Mouse (Mus musculus) hindbrain, embryonic 14.5 days (tissue): ENCODE data around the gene Ifng. TPM values are rescaled to one million over a fixed set of nuclear protein-coding genes. Genes with fewer than 3 reads are reported as not detected.

Source experiments
- ATAC-seq: fragments of 200-750 bp; cut with Nextera tagmentation; 2 replicates; pipeline ENCODE4 v1.8.0; 2017; ENCODE audit warnings: moderate number of reproducible peaks, mild to moderate bottlenecking, moderate TSS enrichment, moderate library complexity; ENCODE audit not compliant: low FRiP score
- DNase-seq: peaks from one replicate; pipeline ENCODE4 v3.0.0-alpha.2; 2015; ENCODE audit warnings: low spot score
- H3K27ac ChIP-seq: fragments of 300-500 bp; sonication (generic); 2 replicates; pipeline ENCODE4 v1.5.1; 2014; ENCODE audit warnings: mild to moderate bottlenecking, moderate library complexity
- H3K27me3 ChIP-seq: fragments of 300-500 bp; sonication (generic); 2 replicates; pipeline ENCODE4 v1.6.1; 2014; ENCODE audit warnings: mild to moderate bottlenecking, low read length, mixed read lengths; ENCODE audit not compliant: control insufficient read depth, insufficient read depth
- H3K36me3 ChIP-seq: fragments of 300-500 bp; sonication (generic); replicated peaks from 2 replicates; pipeline ENCODE4 v1.6.1; 2014; ENCODE audit not compliant: control insufficient read depth, insufficient read depth
- H3K4me1 ChIP-seq: fragments of 300-500 bp; sonication (generic); replicated peaks from 2 replicates; pipeline ENCODE4 v1.6.1; 2014; ENCODE audit warnings: antibody characterized with exemption, low read length, mixed read lengths; ENCODE audit not compliant: control insufficient read depth, insufficient read depth
- H3K4me2 ChIP-seq: fragments of 300-500 bp; sonication (generic); replicated peaks from 2 replicates; pipeline ENCODE4 v1.6.1; 2014; ENCODE audit warnings: mild to moderate bottlenecking, moderate library complexity
- H3K4me3 ChIP-seq: fragments of 300-500 bp; sonication (generic); replicated peaks from 2 replicates; pipeline ENCODE4 v1.5.1; 2014; ENCODE audit warnings: mild to moderate bottlenecking, low read length
- H3K9ac ChIP-seq: fragments of 300-500 bp; sonication (generic); 2 replicates; pipeline ENCODE4 v1.6.1; 2014
- H3K9me3 ChIP-seq: fragments of 300-500 bp; sonication (generic); 2 replicates; pipeline ENCODE4 v1.6.1; 2016; ENCODE audit warnings: low read length; ENCODE audit not compliant: control insufficient read depth
- WGBS: fragments of 180-500 bp; shearing (Covaris S2); extraction: QIAGEN DNeasy Blood & Tissue Kit; methylation state at CpG from one replicate; pipeline ENCODE4 v1.1.7; 2014; 5-methylcytosine and 5-hydroxymethylcytosine counted together
- polyA plus RNA-seq: library from polyadenylated mRNA; unstranded; fragments of >200 nt; fragmentation: Nextera tagmentation; extraction: Ambion mirVana; gene quantifications from 2 replicates; pipeline ENCODE4 v1.2.1, GENCODE M21; 2014

The Ifng gene
- polyA plus RNA-seq, 1 experiment from 2014 or later = not detected

DNA sequence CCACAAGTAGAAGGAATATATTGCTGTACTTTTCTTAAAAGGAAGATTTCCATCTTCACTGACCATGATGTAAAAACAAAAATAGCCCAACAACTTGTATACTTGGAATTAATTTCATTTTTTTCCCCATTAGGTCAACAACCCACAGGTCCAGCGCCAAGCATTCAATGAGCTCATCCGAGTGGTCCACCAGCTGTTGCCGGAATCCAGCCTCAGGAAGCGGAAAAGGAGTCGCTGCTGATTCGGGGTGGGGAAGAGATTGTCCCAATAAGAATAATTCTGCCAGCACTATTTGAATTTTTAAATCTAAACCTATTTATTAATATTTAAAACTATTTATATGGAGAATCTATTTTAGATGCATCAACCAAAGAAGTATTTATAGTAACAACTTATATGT is 4.2 kb downstream of the Ifng start:
- no peak overlapping the region for H3K4me3 ChIP-seq
- H3K4me2 ChIP-seq = no peak overlapping the region
- no peak overlapping the region for H3K9ac ChIP-seq
- no peak overlapping the region for H3K27ac ChIP-seq
- no peaks in the 10 kb centered on the region for H3K4me1 ChIP-seq
- H3K36me3 ChIP-seq = no peaks in the 10 kb centered on the region
- no peak for ATAC-seq
- H3K27me3 ChIP-seq = no peaks in the 10 kb centered on the region
- 93% methylated on average over 6 of the region's 6 CpGs for WGBS
- H3K9me3 ChIP-seq = no peaks in the 10 kb centered on the region
- no peak for DNase-seq

DNA sequence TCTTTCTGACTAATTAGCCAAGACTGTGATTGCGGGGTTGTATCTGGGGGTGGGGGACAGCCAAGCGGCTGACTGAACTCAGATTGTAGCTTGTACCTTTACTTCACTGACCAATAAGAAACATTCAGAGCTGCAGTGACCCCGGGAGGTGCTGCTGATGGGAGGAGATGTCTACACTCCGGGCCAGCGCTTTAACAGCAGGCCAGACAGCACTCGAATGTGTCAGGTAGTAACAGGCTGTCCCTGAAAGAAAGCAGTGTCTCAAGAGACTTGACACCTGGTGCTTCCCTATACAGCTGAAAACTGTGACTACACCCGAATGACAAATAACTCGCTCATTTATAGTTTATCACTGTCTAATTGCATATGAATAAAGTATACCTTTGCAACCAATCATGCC is 4.7 kb downstream of the Ifng start:
- H3K9ac ChIP-seq = no peak overlapping the region
- no peak overlapping the region for H3K4me3 ChIP-seq
- no peaks in the 10 kb centered on the region for H3K36me3 ChIP-seq
- H3K27me3 ChIP-seq = no peaks in the 10 kb centered on the region
- no peak overlapping the region for H3K4me2 ChIP-seq
- no peak overlapping the region for H3K27ac ChIP-seq
- DNase-seq = no peak
- no peak for ATAC-seq
- no peaks in the 10 kb centered on the region for H3K9me3 ChIP-seq
- 72% methylated on average over 8 of the region's 8 CpGs for WGBS
- no peaks in the 10 kb centered on the region for H3K4me1 ChIP-seq

DNA sequence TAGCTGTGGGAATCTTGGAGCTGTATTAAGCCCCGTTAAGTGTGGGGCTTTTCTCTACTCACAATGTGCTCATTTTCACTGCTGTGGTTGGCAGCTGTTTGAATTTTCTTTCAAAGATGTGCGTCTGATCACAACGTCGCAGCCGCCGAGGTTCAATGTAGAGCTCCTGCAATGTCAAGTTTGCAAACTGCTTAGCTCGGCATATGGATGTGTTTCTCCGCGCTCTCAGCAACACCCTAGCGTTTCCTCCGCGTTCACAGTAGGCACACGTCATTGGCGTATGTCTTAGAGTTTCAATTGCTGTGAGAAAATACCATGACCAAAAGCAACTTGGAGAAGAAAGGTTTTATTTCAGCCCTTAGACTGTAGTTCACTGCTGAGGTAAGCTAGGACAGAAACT is 5.1 kb downstream of the Ifng start:
- Histone ChIP-seq H3K4me3 (no peak overlapping the region), H3K9ac (no peak overlapping the region), H3K4me1 (no peaks in the 10 kb centered on the region), H3K27ac (no peak overlapping the region), H3K27me3 (no peaks in the 10 kb centered on the region), H3K36me3 (no peaks in the 10 kb centered on the region), H3K9me3 (no peaks in the 10 kb centered on the region), H3K4me2 (no peak overlapping the region)
- ATAC-seq = no peak
- WGBS = 81% methylated on average over 14 of the region's 14 CpGs
- no peak for DNase-seq

DNA sequence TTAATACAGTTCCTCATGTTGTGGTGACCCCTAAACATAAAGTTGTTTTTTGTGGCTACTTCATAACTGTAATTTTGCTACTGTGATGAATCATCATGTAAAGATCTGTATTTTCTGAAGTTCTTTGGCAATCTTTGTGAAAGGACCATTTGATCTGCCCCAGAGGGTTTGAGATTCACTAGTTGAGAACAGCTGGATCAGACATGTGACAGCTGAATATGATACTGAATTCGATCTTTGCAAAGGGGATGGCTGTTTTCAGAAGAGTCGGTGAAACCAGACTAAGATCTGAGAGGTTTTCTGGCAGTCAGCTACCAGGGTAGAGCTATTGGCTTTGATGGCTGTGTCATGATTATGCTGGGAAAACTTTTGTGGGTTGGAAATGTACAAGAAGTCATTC is 10.9 kb downstream of the Ifng start:
- no peaks in the 10 kb centered on the region for H3K9me3 ChIP-seq
- no peaks in the 10 kb centered on the region for H3K36me3 ChIP-seq
- H3K9ac ChIP-seq = no peak overlapping the region
- no peak overlapping the region for H3K4me2 ChIP-seq
- no peak overlapping the region for H3K27ac ChIP-seq
- H3K27me3 ChIP-seq = no peaks in the 10 kb centered on the region
- WGBS = 91% methylated on average over 2 of the region's 2 CpGs
- H3K4me3 ChIP-seq = no peak overlapping the region
- no peaks in the 10 kb centered on the region for H3K4me1 ChIP-seq
- DNase-seq = no peak
- no peak for ATAC-seq

DNA sequence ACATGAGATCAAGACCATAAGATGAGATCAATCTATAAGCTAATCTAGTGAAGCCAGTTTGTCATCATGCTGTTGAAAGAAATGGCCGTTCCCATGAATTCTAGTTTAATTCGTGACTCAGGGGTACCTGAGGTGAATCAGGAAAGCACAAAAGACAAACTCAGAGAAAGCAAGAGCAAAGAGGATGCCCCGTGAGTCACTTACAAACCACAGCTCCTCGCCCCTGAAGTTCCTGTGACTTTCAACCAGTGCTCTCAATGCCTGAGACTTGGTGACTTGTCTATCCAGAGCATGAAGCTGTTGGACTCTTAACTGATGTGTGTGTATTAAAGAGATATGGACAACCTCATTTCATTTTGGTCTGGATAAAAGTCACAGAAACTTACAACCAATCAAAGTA is 17.9 kb downstream of the Ifng start:
- H3K27ac ChIP-seq = no peak overlapping the region
- no peak for ATAC-seq
- 92% methylated on average over 4 of the region's 4 CpGs for WGBS
- no peaks in the 10 kb centered on the region for H3K4me1 ChIP-seq
- no peak overlapping the region for H3K4me2 ChIP-seq
- H3K36me3 ChIP-seq = no peaks in the 10 kb centered on the region
- no peak for DNase-seq
- H3K9me3 ChIP-seq = no peaks in the 10 kb centered on the region
- H3K9ac ChIP-seq = no peak overlapping the region
- no peaks in the 10 kb centered on the region for H3K27me3 ChIP-seq
- no peak overlapping the region for H3K4me3 ChIP-seq

- ATAC-seq (no peak), DNase-seq (no peak)
- no peaks in the 10 kb centered on the region for H3K36me3 ChIP-seq
- H3K4me3 ChIP-seq = no peak overlapping the region
- no peaks in the 10 kb centered on the region for H3K4me1 ChIP-seq
- H3K27ac ChIP-seq = no peak overlapping the region
- H3K9me3 ChIP-seq = 0 out of 2 replicates have a peak, but pooled peaks cover 7% of the 10 kb centered on the region
- no peak overlapping the region for H3K4me2 ChIP-seq
- H3K27me3 ChIP-seq = no peaks in the 10 kb centered on the region
- WGBS = 46% methylated on average over 6 of the region's 6 CpGs
- no peak overlapping the region for H3K9ac ChIP-seq
These were observed 20.4 kb downstream of the Ifng start for GRCm38 (mm10) chr10:118461126-118461767.

DNA sequence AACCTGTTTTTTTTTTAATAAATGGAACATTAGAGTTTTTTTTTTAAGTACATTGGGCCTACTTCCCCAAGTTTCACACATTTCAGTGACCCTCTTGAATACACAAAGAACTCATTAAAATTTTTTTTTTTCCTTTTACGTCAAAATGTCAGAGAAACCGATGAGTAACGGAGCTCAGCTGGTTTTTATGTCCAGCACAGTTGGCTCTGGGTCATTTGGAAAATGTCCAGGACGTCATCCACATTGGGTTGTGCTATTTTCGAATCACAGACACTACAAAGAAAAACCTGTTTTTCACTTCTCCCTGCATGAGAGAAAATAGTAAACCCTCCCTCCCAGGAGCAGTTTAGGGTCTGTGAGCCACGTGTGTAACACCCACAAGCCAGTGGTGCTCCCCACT is 25.6 kb downstream of the Ifng start:
- DNase-seq (no peak), ATAC-seq (no peak)
- H3K9ac ChIP-seq = no peak overlapping the region
- no peak overlapping the region for H3K4me2 ChIP-seq
- no peaks in the 10 kb centered on the region for H3K27me3 ChIP-seq
- H3K27ac ChIP-seq = no peak overlapping the region
- H3K4me1 ChIP-seq = no peaks in the 10 kb centered on the region
- no peaks in the 10 kb centered on the region for H3K36me3 ChIP-seq
- no peak overlapping the region for H3K4me3 ChIP-seq
- 0 out of 2 replicates have a peak, but pooled peaks cover 7% of the 10 kb centered on the region for H3K9me3 ChIP-seq
- WGBS = 59% methylated on average over 6 of the region's 6 CpGs

GRCm38 (mm10) chr10:118469047-118469446 is 28.2 kb downstream of the Ifng start:
- H3K9ac ChIP-seq = no peak overlapping the region
- 87% methylated on average over 3 of the region's 3 CpGs for WGBS
- H3K4me2 ChIP-seq = no peak overlapping the region

GRCm38 (mm10) chr10:118470296-118470957 is 29.6 kb downstream of the Ifng start:
- H3K9me3 ChIP-seq = no peaks in the 10 kb centered on the region
- H3K4me1 ChIP-seq = no peaks in the 10 kb centered on the region
- H3K4me2 ChIP-seq = no peak overlapping the region
- no peak overlapping the region for H3K4me3 ChIP-seq
- H3K36me3 ChIP-seq = no peaks in the 10 kb centered on the region
- WGBS = 74% methylated on average over 13 of the region's 13 CpGs
- DNase-seq (no peak), ATAC-seq (no peak)
- no peak overlapping the region for H3K9ac ChIP-seq
- no peak overlapping the region for H3K27ac ChIP-seq
- no peaks in the 10 kb centered on the region for H3K27me3 ChIP-seq

More at GRCm38 (mm10) chr10:118469047-118469446, 28.2 kb downstream of the Ifng start:
- DNase-seq (no peak), ATAC-seq (no peak)
- H3K27ac ChIP-seq = no peak overlapping the region
- H3K36me3 ChIP-seq = no peaks in the 10 kb centered on the region
- no peaks in the 10 kb centered on the region for H3K4me1 ChIP-seq
- H3K9me3 ChIP-seq = 0 out of 2 replicates have a peak, but pooled peaks cover 7% of the 10 kb centered on the region
- no peak overlapping the region for H3K4me3 ChIP-seq
- H3K27me3 ChIP-seq = no peaks in the 10 kb centered on the region
